Mouse (Mus musculus) kidney, adult 11 months (tissue): ENCODE results near the gene Csrnp1.

Experiments
- DNase-seq: peaks from one replicate; pipeline ENCODE4 v3.0.0; 2022

Gene Csrnp1

DNA sequence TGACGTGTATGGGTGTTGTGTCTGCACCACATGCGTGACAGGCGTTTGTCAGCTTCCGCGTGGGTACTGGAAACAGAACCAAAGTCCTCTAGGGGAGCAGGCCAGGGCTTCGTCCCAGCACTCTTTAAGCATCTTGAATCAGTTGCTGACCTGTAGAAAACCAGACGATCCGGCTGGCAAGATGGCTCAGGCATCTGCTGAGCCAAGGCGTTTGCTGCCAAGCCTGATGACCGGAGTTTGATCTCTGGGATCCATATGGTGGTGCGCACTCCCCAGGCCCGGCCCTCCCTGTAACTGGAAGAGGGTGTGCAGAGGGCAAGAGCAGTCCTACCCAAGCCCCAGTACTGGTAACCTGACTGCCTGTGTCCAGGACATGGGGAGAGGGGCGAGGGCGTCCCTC, 42.6 kb downstream of the Csrnp1 start:
- DNase-seq: no peak

DNA sequence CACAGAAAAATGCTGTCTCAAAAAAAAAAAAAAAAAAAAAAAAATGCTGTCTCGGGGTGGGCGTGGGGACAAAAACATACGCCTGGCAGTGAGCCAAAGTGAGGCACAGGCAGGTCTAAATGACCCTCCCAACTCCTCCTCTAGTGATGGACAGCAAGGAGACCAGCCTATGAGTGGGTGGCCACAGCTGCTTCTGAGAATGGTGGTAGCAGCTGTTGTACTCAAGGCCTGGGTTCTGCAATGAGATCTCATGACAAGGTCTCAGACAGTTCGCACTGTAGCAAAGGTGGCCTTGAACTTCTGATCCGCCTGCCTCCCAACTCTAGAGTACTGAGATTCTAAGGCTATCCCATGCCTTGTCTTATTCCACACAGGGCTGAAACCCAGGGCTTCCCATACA, 43.1 kb downstream of the Csrnp1 start:
- DNase-seq: no peak

DNA sequence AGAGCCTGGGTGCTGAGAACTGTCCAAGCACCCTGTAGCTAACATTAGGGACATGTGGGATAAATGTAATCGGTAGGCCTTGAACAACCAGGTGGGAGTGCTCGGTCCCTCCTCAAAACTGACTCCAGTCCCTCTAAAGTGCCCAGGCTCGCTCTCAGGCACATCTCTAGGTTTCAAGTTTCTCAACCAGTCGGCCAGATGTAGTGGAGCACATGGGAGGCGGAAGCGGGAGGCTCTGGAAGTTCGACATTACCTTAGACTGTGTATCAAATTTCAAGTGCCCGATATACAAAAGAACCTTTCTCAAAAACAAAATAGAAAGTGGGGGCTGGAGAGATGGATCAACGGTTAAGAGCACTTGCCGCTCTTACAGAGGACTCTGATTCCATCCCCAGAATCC, 44.8 kb downstream of the Csrnp1 start:
- DNase-seq: no peak

DNA sequence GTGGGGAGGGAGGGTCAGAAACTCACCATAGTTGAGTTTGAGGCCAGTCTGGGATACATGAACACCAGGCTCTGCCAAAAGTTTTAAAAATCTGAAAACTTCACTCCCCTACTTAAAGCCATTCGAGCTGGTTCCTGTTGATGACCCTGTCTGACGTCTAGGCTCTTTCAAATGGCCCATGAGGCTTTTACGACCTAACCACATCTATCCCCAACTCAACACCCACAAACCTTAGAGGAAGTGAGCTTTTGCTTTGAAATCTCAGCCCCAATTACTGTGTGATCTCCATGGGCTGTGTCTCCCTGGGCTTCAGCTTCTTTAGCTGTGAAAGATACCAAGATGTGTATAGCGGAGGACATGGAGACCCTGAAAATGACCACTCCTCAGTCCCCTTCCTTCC, 46.0 kb downstream of the Csrnp1 start:
- no peak for DNase-seq

DNA sequence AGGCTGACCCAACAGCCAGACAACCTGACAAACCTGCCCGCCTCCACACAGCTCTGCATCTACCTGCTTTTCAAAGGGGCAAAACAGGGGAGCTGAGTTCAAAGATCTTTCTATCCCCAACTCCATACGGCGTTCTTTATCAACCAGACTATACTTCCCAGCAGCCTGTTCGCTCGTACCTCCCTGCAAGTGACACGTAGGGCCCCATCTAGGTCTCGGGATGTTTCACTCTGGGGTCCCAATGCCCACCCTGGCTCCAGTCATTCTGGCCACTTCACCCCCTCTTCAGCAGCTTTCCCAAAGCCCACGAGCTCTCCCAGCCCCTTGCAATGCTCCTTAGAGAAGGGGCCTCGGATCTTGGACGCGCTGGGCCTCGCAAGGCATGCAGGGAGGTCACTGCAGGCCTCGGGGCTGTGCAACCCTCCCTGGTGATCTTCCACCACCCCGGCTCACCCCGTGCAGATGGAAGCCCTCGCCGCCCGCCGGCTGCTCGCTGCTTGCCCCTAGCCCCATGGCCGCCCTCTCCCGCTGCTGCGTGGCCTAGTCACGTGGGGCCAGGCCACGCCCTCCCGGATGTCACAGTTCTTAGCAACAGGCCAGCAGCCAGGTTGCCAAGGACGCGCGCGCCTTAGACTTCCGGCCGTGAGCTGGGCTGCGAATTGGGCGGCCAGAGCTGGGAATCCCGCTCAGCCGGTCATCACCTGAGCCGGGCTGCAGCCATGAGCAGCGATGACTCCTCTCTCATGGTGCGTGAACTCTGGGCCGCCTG, 47.3 kb downstream of the Csrnp1 start, which contains the start of the genes Gorasp1 and Ttc21a:
Gene Gorasp1, minus strand, starts transcription at position 561 of the 769 bp plus-strand sequence.
Gene Ttc21a, plus strand, starts transcription at position 602 of the 769 bp plus-strand sequence.
- DNase-seq: peak; percentile 95

DNA sequence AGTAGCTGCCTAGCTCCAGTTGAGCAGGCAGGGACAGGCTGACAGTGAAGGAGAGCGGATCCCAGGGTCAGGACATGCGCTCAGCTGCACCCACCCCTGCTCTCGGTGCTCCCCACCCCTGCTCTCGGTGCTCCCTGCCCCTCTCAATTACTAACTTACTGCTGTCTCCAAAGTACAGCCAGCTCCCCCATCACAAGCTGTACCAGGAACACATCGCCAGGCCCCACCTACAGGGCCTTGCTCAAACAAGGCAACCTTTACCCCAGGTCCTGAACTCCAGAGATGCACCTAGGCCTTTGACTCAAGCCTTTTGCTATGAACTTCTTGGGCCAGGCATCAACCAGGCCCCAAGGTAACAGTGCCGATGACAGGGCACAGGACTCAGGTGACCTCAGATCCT, 50.8 kb downstream of the Csrnp1 start:
- DNase-seq: peak; percentile 26

DNA sequence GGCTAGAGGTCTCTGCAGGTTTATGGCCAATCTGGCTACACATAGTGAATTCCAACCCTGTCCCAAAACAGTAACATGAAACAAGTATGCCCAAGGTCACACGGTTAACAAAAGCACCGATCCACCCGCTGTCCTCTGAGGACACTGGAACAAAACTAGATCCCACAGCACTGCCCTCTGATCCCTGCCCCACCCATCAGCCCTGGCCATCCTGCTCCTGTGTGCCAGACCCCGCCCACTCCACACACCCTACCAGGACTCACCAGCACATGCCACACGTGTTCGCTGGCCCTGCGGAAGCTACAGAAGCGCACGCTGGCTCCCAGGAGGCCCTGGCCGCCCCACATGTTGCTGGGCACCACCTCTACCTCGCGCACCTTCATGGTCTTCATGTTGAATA, 52.1 kb downstream of the Csrnp1 start:
- DNase-seq: peak; percentile 78

DNA sequence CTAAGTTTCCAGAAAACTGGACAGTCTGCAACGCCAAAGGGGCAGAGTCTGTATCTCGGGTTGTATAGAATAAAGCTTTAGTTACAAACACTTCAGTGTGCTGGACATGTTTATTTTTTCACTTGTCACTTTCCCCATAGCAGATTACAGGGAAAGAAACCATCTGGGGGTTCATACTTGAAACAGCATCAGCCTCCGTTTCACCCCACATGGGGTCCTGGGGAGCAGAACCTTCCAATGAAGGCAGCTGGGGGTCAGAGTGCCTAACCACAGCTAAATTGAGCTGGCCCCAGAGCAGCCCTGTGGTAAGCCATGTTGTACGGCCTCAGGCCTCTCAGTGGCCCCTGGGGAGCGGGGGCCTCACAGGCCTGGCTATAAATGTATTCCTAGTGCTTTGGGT, 58.0 kb downstream of the Csrnp1 start:
- no peak for DNase-seq

DNA sequence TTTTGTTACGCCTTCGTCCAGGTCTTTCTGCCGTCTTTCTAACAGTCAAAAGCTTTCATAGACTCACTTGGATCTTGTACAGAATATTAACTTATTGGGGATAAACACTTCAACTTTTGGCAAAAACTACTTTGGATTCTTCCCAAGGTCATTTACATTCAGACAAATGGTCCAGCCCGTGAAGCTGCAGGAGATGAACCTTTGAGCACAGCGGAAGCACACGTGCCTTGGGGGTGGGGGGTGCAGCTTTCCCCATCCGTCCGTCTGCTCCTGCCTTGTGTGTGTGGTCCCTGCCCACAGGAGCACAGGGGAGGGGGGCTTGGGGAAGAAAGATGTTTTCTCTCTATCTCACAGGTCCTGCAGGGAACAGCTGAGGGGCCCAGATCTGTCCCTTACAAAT, 58.7 kb downstream of the Csrnp1 start:
- no peak for DNase-seq

DNA sequence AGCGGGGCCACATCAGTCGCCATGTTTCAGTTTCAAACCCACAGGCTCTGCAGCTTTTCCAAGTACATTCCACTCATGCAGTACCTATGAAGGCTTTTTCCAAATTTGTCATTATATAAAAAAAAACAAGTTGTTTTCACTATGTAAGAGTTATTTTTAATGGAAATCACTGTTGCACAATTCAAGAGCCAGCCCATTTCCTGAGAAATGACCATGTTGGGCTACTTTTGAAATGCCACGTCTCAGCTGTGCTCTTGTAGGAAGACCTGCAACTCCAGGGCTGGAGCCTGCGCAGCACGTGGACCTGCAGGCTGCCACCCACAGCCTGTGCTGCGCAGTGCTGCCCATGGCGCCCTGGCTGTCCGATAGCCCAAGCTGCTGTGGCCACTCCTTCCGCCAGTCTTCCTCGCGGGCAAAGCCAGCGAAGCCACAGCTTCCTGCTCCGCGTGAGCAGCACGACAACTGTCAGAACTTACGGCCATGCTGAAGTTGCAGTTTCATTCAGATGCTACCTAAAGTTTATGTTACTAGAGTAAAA, 59.3 kb downstream of the Csrnp1 start:
- no peak for DNase-seq

DNA sequence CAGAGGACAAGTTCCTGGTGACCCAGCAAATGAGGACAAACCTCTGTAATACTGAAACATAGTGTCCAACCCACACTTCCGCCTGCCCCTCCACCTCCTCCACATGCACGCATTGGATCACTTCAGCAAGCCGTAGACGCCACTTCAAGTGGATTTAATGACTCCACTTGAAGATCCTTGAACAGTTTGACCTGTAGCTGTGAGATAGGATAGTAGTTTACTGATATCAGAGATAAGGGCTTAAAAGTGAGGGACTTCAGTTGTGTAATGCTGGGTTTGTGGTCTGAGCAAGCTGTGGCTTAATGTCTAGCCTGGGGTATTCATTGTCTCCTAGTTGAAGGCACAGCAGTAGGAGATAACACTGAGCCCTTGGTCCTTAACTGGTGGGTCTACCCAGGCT, 61.0 kb downstream of the Csrnp1 start:
- no peak for DNase-seq
